Mouse (Mus musculus): ENCODE data around the gene Sbf2. TPM values are rescaled to one million over a fixed set of nuclear protein-coding genes. Genes with fewer than 3 reads are reported as not detected.
"Not testable (repeated sequence)": the region's sequence is repeated elsewhere in the genome, so short reads cannot be mapped to it uniquely, and the experiment has no call there.

Sbf2 gene
- polyA plus RNA-seq, 1 experiment from 2014 or later: 13.8 TPM

DNA sequence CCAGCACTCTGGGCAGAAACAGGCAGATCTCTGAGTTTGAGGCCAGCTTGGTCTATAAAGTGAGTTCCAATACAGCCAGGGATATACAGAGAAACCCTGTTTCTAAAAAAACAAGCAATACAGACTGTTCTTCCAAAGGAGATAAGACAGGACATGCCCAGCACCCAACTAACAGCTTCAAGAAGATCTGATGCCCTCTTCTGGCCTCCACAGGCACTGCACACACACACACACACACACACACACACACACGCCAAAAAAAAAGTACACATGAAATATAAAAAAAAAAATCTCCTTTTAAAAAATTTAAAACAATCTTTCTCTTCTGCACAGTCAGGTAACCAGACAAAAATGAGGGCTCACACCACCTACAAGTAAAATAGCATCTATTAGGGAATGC is 7.8 kb downstream of the Sbf2 start:
- Histone ChIP-seq H3K9me3 (ENCODE audit: control insufficient read depth, low read length) (no peaks in the 10 kb centered on the region; the same call in 1 of the 2 replicates), H3K36me3 (ENCODE audit: control insufficient read depth, insufficient read depth, low read length) (no peaks in the 10 kb centered on the region), H3K9ac (ENCODE audit: low read depth, low read length) (no peak overlapping the region), H3K4me3 (ENCODE audit: low read depth, low read length) (no peak overlapping the region), H3K27ac (ENCODE audit: low read depth, low read length) (no peak overlapping the region), H3K4me1 (replicated peaks; ENCODE audit: control insufficient read depth, insufficient read depth, low read length) (no peaks in the 10 kb centered on the region), H3K27me3 (replicated peaks; ENCODE audit: control insufficient read depth, insufficient read depth, low read length) (no peaks in the 10 kb centered on the region; the same call in 1 of the 2 replicates), H3K4me2 (no peak overlapping the region)
- 100% methylated on average over 1 of the region's 1 CpGs for WGBS
- ATAC-seq (replicated peaks; ENCODE audit: low FRiP score): no peak
- DNase-seq (ENCODE audit: low spot score): no peak

- no peaks in the 10 kb centered on the region; the same call in 1 of the 2 replicates for H3K9me3 ChIP-seq (ENCODE audit: control insufficient read depth, low read length)
- DNase-seq (ENCODE audit: low spot score): no peak
- 69% methylated on average over 4 of the region's 4 CpGs for WGBS
Measured at GRCm38 (mm10) chr7:110605476-110605875, 9.2 kb downstream of the Sbf2 start.

DNA sequence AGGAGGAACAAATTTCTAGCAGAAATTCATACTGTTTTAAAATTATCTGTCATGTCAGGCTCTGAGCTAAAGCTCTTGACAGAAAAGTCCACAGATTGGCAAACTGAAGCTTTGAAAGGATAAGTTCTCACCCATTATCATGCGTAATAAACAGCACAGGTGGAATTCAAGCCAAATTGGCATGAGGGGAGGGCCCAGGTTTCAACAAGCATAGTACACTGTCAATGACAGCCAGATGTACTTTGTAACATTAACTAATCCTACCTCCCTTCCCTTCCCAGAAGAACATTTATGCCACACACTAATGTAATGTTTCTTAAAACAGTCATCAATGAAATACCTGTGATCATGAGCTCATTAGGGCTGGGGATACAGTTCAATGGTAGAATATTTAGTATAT is 17.6 kb downstream of the Sbf2 start:
- ATAC-seq (replicated peaks; ENCODE audit: low FRiP score): no peak
- no peak overlapping the region for H3K27ac ChIP-seq (ENCODE audit: low read depth, low read length)
- H3K9me3 ChIP-seq (ENCODE audit: control insufficient read depth, low read length): no peaks in the 10 kb centered on the region
- no peaks in the 10 kb centered on the region for H3K36me3 ChIP-seq (ENCODE audit: control insufficient read depth, insufficient read depth, low read length)
- no peak overlapping the region for H3K9ac ChIP-seq (ENCODE audit: low read depth, low read length)
- no peak for DNase-seq (ENCODE audit: low spot score)
- H3K4me3 ChIP-seq (ENCODE audit: low read depth, low read length): no peak overlapping the region
- H3K4me1 ChIP-seq (replicated peaks; ENCODE audit: control insufficient read depth, insufficient read depth, low read length): no peaks in the 10 kb centered on the region
- no peaks in the 10 kb centered on the region for H3K27me3 ChIP-seq (replicated peaks; ENCODE audit: control insufficient read depth, insufficient read depth, low read length)
- H3K4me2 ChIP-seq: no peak overlapping the region
- 96% methylated on average over 1 of the region's 1 CpGs for WGBS

More at GRCm38 (mm10) chr7:110605476-110605875, 9.2 kb downstream of the Sbf2 start:
- H3K27me3 ChIP-seq (replicated peaks; ENCODE audit: control insufficient read depth, insufficient read depth, low read length): no peaks in the 10 kb centered on the region
- H3K27ac ChIP-seq (ENCODE audit: low read depth, low read length): no peak overlapping the region
- ATAC-seq (replicated peaks; ENCODE audit: low FRiP score): no peak
- no peaks in the 10 kb centered on the region for H3K36me3 ChIP-seq (ENCODE audit: control insufficient read depth, insufficient read depth, low read length)
- no peak overlapping the region for H3K4me3 ChIP-seq (ENCODE audit: low read depth, low read length)
- no peak overlapping the region for H3K9ac ChIP-seq (ENCODE audit: low read depth, low read length)
- no peak overlapping the region for H3K4me2 ChIP-seq
- H3K4me1 ChIP-seq (replicated peaks; ENCODE audit: control insufficient read depth, insufficient read depth, low read length): no peaks in the 10 kb centered on the region

DNA sequence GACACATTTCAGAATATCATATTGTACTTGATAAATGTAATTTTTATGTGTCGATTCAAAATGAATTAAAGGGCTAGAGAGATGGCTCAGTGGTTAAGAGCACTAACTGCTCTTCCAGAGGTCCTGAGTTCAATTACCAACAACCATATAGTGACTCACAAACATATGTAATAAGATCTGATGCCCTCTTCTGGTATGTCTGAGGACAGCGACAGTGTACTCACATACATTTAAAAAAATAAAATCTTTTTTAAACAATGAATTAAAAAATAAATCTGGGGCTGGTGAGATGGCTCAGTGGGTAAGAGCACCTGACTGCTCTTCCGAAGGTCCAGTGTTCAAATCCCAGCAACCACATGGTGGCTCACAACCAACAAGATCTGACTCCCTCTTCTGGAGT is 20.7 kb downstream of the Sbf2 start:
- not testable (repeated sequence) for H3K4me3 ChIP-seq (ENCODE audit: low read depth, low read length); H3K9ac ChIP-seq (ENCODE audit: low read depth, low read length); H3K27me3 ChIP-seq (replicated peaks; ENCODE audit: control insufficient read depth, insufficient read depth, low read length); H3K9me3 ChIP-seq (ENCODE audit: control insufficient read depth, low read length); ATAC-seq (replicated peaks; ENCODE audit: low FRiP score); H3K27ac ChIP-seq (ENCODE audit: low read depth, low read length); H3K36me3 ChIP-seq (ENCODE audit: control insufficient read depth, insufficient read depth, low read length); H3K4me2 ChIP-seq; H3K4me1 ChIP-seq (replicated peaks; ENCODE audit: control insufficient read depth, insufficient read depth, low read length); DNase-seq (ENCODE audit: low spot score)
- 84% methylated on average over 3 of the region's 3 CpGs for WGBS

GRCm38 (mm10) chr7:110587721-110588120 is 27.0 kb downstream of the Sbf2 start:
- no peak overlapping the region for H3K9ac ChIP-seq (ENCODE audit: low read depth, low read length)
- no peaks in the 10 kb centered on the region for H3K4me1 ChIP-seq (replicated peaks; ENCODE audit: control insufficient read depth, insufficient read depth, low read length)
- ATAC-seq (replicated peaks; ENCODE audit: low FRiP score) (no peak), DNase-seq (ENCODE audit: low spot score) (no peak)
- no peaks in the 10 kb centered on the region for H3K9me3 ChIP-seq (ENCODE audit: control insufficient read depth, low read length)
- H3K27ac ChIP-seq (ENCODE audit: low read depth, low read length): no peak overlapping the region
- WGBS: 74% methylated on average over 1 of the region's 1 CpGs
- no peaks in the 10 kb centered on the region for H3K36me3 ChIP-seq (ENCODE audit: control insufficient read depth, insufficient read depth, low read length)
- H3K4me3 ChIP-seq (ENCODE audit: low read depth, low read length): no peak overlapping the region
- H3K27me3 ChIP-seq (replicated peaks; ENCODE audit: control insufficient read depth, insufficient read depth, low read length): no peaks in the 10 kb centered on the region
- H3K4me2 ChIP-seq: no peak overlapping the region

GRCm38 (mm10) chr7:110585250-110585649 is 29.5 kb downstream of the Sbf2 start:
- H3K4me2 ChIP-seq: no peak overlapping the region
- no peak overlapping the region for H3K4me3 ChIP-seq (ENCODE audit: low read depth, low read length)

GRCm38 (mm10) chr7:110584159-110584558 is 30.6 kb downstream of the Sbf2 start:
- H3K4me2 ChIP-seq: no peak overlapping the region
- ATAC-seq (replicated peaks; ENCODE audit: low FRiP score) (no peak), DNase-seq (ENCODE audit: low spot score) (no peak)
- 58% methylated on average over 2 of the region's 2 CpGs for WGBS
- no peak overlapping the region for H3K9ac ChIP-seq (ENCODE audit: low read depth, low read length)
- H3K36me3 ChIP-seq (ENCODE audit: control insufficient read depth, insufficient read depth, low read length): no peaks in the 10 kb centered on the region
- H3K4me1 ChIP-seq (replicated peaks; ENCODE audit: control insufficient read depth, insufficient read depth, low read length): no peaks in the 10 kb centered on the region
- no peak overlapping the region for H3K27ac ChIP-seq (ENCODE audit: low read depth, low read length)
- no peak overlapping the region for H3K4me3 ChIP-seq (ENCODE audit: low read depth, low read length)
- no peaks in the 10 kb centered on the region for H3K27me3 ChIP-seq (replicated peaks; ENCODE audit: control insufficient read depth, insufficient read depth, low read length)
- H3K9me3 ChIP-seq (ENCODE audit: control insufficient read depth, low read length): no peaks in the 10 kb centered on the region

More at GRCm38 (mm10) chr7:110585250-110585649, 29.5 kb downstream of the Sbf2 start:
- 80% methylated on average over 2 of the region's 2 CpGs for WGBS
- no peak for ATAC-seq (replicated peaks; ENCODE audit: low FRiP score)
- no peak for DNase-seq (ENCODE audit: low spot score)
- no peaks in the 10 kb centered on the region for H3K9me3 ChIP-seq (ENCODE audit: control insufficient read depth, low read length)
- H3K27ac ChIP-seq (ENCODE audit: low read depth, low read length): no peak overlapping the region
- no peaks in the 10 kb centered on the region for H3K36me3 ChIP-seq (ENCODE audit: control insufficient read depth, insufficient read depth, low read length)
- no peaks in the 10 kb centered on the region for H3K4me1 ChIP-seq (replicated peaks; ENCODE audit: control insufficient read depth, insufficient read depth, low read length)
- no peaks in the 10 kb centered on the region for H3K27me3 ChIP-seq (replicated peaks; ENCODE audit: control insufficient read depth, insufficient read depth, low read length)
- H3K9ac ChIP-seq (ENCODE audit: low read depth, low read length): no peak overlapping the region

- 87% methylated on average over 3 of the region's 3 CpGs for WGBS
- no peaks in the 10 kb centered on the region for H3K27me3 ChIP-seq (replicated peaks; ENCODE audit: control insufficient read depth, insufficient read depth, low read length)
- H3K9me3 ChIP-seq (ENCODE audit: control insufficient read depth, low read length): no peaks in the 10 kb centered on the region
- no peak overlapping the region for H3K4me2 ChIP-seq
- no peaks in the 10 kb centered on the region for H3K4me1 ChIP-seq (replicated peaks; ENCODE audit: control insufficient read depth, insufficient read depth, low read length)
- no peak overlapping the region for H3K4me3 ChIP-seq (ENCODE audit: low read depth, low read length)
- DNase-seq (ENCODE audit: low spot score) (no peak), ATAC-seq (replicated peaks; ENCODE audit: low FRiP score) (no peak)
- H3K27ac ChIP-seq (ENCODE audit: low read depth, low read length): no peak overlapping the region
- no peak overlapping the region for H3K9ac ChIP-seq (ENCODE audit: low read depth, low read length)
- H3K36me3 ChIP-seq (ENCODE audit: control insufficient read depth, insufficient read depth, low read length): no peaks in the 10 kb centered on the region
Measured at GRCm38 (mm10) chr7:110583705-110584104, 31.0 kb downstream of the Sbf2 start.

- ATAC-seq (replicated peaks; ENCODE audit: low FRiP score): no peak
- H3K27me3 ChIP-seq (replicated peaks; ENCODE audit: control insufficient read depth, insufficient read depth, low read length): no peaks in the 10 kb centered on the region
Measured at GRCm38 (mm10) chr7:110565815-110566549, 48.7 kb downstream of the Sbf2 start.

More at GRCm38 (mm10) chr7:110565815-110566549, 48.7 kb downstream of the Sbf2 start:
- Histone ChIP-seq H3K4me1 (replicated peaks; ENCODE audit: control insufficient read depth, insufficient read depth, low read length) (no peaks in the 10 kb centered on the region), H3K9me3 (ENCODE audit: control insufficient read depth, low read length) (no peaks in the 10 kb centered on the region), H3K36me3 (ENCODE audit: control insufficient read depth, insufficient read depth, low read length) (no peaks in the 10 kb centered on the region), H3K27ac (ENCODE audit: low read depth, low read length) (no peak overlapping the region), H3K4me2 (no peak overlapping the region), H3K4me3 (ENCODE audit: low read depth, low read length) (no peak overlapping the region), H3K9ac (ENCODE audit: low read depth, low read length) (no peak overlapping the region)
- WGBS: 80% methylated on average over 4 of the region's 4 CpGs
- no peak for DNase-seq (ENCODE audit: low spot score)

All from liver, embryonic 11.5 days (tissue).